Mouse (Mus musculus) forebrain, embryonic 10.5 days (tissue): Measurements from ENCODE around the gene Aqp9. TPM values are rescaled to one million over a fixed set of nuclear protein-coding genes. Genes with fewer than 3 reads are reported as not detected.

Source experiments
- DNase-seq: peaks from one replicate; pipeline ENCODE4 v3.0.0-alpha.2; 2017; ENCODE audit warnings: low spot score; ENCODE audit errors: extremely low spot score
- H3K27ac ChIP-seq: fragments of 300-500 bp; sonication (generic); 2 replicates; pipeline ENCODE4 v1.5.1; 2016; ENCODE audit warnings: mild to moderate bottlenecking
- H3K27me3 ChIP-seq: fragments of 300-500 bp; sonication (generic); 2 replicates; pipeline ENCODE4 v1.6.1; 2016; ENCODE audit warnings: mild to moderate bottlenecking; ENCODE audit not compliant: poor library complexity, severe bottlenecking
- H3K36me3 ChIP-seq: fragments of 300-500 bp; sonication (generic); replicated peaks from 2 replicates; pipeline ENCODE4 v1.6.1; 2016; ENCODE audit warnings: mild to moderate bottlenecking, moderate library complexity
- H3K4me1 ChIP-seq: fragments of 300-500 bp; sonication (generic); 2 replicates; pipeline ENCODE4 v1.6.1; 2016
- H3K4me3 ChIP-seq: fragments of 300-500 bp; sonication (generic); 2 replicates; pipeline ENCODE4 v1.5.1; 2016; ENCODE audit warnings: mild to moderate bottlenecking, moderate library complexity
- H3K9me3 ChIP-seq: fragments of 300-500 bp; sonication (generic); 2 replicates; pipeline ENCODE4 v1.6.1; 2016; ENCODE audit warnings: mild to moderate bottlenecking, moderate library complexity
- WGBS: fragments of 180-500 bp; shearing (Covaris S2); methylation state at CpG from one replicate; pipeline ENCODE4 v1.1.7; 2016; 5-methylcytosine and 5-hydroxymethylcytosine counted together
- polyA plus RNA-seq: library from polyadenylated mRNA; unstranded; fragments of >200 nt; fragmentation: Nextera tagmentation; extraction: Ambion mirVana; gene quantifications from 2 replicates; pipeline ENCODE4 v1.2.1, GENCODE M21; 2016

Aqp9 gene
- not detected in 2 replicates for polyA plus RNA-seq

DNA sequence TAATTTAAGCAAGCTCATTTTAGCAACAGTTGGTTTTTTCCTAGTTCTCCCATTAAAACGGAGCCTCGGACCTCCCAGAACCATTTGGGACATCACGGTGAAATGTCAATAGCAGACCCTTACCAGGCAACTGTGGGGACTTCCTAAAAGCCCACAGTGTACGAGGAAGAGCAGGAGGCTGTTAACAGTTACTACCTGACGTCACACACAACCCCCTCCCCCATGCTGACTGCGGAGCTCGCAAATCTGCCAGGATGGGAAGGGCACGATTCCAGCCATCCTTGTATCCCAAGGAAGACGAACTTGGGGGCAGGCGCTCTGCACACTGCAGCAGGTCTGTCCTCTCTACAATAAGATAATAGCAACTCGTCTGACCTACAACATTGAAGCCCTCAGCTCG is at the start of gene Aqp9:
Gene Aqp9, minus strand, starts transcription at position 172 of the 400 bp plus-strand sequence.
- no peak for DNase-seq
- WGBS, result 57% methylated on average over 12 of the region's 12 CpGs
- peak within 1 kb of the TSS; percentile 69 for H3K27ac ChIP-seq

DNA sequence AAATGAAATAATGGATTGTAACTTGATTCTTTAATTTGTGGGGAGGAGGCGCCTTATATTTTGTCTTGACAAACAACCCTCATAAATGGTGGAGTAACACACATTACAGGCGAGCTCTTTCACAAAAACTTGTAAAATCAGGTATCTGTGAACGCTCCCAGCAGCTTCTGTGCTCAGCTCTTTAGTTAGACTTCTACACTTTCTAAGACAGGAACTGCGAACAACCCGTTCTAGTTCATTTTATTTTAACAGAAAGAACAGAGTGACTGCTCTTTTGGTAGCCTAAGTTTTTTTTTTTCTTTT is 49.3 kb upstream of the Aqp9 start:
- Histone ChIP-seq H3K9me3 (no peaks in the 10 kb centered on the region), H3K4me1 (peaks cover 24% of the 10 kb centered on the region), H3K4me3 (no peak overlapping the region), H3K27me3 (peaks cover 97% of the 10 kb centered on the region), H3K27ac (no peak overlapping the region), H3K36me3 (no peaks in the 10 kb centered on the region)
- WGBS, result 13% methylated on average over 5 of the region's 5 CpGs
- DNase-seq, result no peak

More for the DNA sequence above, at the start of gene Aqp9:
- Histone ChIP-seq H3K9me3 (no peaks in the 10 kb centered on the region), H3K27me3 (no peaks in the 10 kb centered on the region; the same call in 1 of the 2 replicates), H3K4me1 (peaks cover 27% of the 10 kb centered on the region), H3K36me3 (no peaks in the 10 kb centered on the region), H3K4me3 (no peak within 1 kb of the TSS)

DNA sequence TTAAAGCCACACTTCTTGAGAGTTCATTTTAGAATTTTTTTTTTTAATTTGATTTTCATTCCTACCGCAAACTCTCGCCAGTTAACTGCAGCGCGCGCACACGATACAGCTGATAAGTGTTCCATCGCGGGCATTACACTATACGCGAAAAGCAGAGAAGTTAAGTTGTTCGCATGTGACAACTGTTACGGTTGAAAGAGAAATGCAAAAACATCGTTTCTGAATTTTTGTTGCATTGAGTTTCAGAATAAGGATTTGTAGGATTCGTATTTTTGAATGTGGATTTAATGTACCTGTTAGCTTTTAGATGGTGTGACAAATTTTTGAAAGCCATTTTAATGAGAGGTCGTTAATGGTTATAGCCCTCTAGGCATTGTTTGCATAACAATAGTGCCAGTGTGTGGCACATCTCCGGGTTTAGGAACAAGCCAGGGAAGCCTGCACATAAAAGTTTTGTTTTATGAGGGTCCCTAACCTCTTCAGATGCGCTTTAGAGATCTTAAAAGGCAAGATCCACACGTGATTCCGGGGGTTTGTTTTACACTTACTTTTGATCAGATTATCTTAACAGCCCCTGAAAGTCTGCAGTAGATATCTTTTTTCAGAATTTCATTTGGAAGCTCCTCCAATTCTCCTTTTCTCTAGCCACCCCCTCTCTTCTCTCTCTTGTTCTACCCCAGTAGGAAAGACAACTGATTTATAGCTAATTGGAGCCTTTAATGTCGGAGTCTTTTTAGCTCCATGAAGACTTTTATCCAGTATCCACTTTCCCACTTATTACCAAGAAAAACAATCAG is 48.7 kb upstream of the Aqp9 start:
- H3K9me3 ChIP-seq, result no peaks in the 10 kb centered on the region
- no peak overlapping the region for H3K27ac ChIP-seq
- no peak overlapping the region for H3K4me3 ChIP-seq
- DNase-seq, result no peak
- peaks cover 24% of the 10 kb centered on the region for H3K4me1 ChIP-seq
- H3K36me3 ChIP-seq, result no peaks in the 10 kb centered on the region
- H3K27me3 ChIP-seq, result peaks cover 97% of the 10 kb centered on the region
- WGBS, result 2% methylated on average over 20 of the region's 20 CpGs

GRCm38 (mm10) chr9:71216036-71216995 is 47.8 kb upstream of the Aqp9 start:
- WGBS, result under 1% methylated on average over 57 of the region's 57 CpGs
- DNase-seq, result peak; percentile 67
- H3K27ac ChIP-seq, result no peak overlapping the region
- H3K9me3 ChIP-seq, result no peaks in the 10 kb centered on the region
- H3K4me3 ChIP-seq, result peak overlapping the region; percentile 50
- H3K36me3 ChIP-seq, result no peaks in the 10 kb centered on the region
- H3K4me1 ChIP-seq, result peaks cover 24% of the 10 kb centered on the region
- H3K27me3 ChIP-seq, result peaks cover 95% of the 10 kb centered on the region

DNA sequence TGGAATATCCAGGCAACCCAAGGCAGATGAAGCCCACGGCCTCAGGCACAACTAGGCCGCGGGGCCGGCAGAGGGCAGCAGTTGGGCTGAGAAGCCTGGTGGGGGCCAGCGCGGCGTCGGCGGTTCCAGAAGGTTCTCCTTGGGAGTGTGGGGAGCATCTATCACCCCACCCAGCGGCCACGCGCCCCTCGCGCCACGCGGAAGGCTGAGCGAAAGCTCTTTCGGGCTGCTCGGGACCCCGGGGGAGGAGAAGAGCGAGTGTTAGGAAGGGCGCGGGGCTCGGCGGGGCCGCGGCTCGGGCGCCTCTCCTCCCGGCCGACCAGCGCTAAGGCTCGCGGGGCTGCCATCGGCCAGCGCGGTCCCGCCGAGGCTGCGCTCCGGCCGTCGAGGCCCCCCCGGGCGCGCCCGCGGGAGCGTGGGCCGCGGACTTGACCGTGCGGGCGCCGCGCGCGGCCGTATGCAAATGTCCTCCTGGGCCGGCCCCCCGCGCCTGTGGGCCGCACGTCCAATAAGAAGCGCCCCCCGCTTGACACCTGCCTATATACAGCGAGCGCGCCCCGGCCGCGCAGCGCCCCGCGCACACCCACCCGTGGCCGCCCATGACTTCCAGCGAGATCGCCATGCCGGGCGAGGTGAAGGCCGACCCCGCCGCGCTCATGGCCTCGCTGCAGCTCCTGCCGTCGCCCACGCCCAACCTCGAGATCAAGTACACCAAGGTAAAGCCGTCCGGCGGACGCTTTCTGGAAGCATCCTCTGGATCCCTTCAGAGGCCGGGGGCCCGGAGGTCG is 47.0 kb upstream of the Aqp9 start, which contains the start of gene Aldh1a2:
Gene Aldh1a2, plus strand, starts transcription at position 542 of the 788 bp plus-strand sequence.
- no peak within 1 kb of the TSS for H3K27ac ChIP-seq
- H3K4me3 ChIP-seq, result peak within 1 kb of the TSS; percentile 50
- H3K4me1 ChIP-seq, result peaks cover 24% of the 10 kb centered on the region
- no peaks in the 10 kb centered on the region for H3K36me3 ChIP-seq
- WGBS, result 2% methylated on average over 87 of the region's 97 CpGs
- DNase-seq, result peak; percentile 63
- peaks cover 88% of the 10 kb centered on the region for H3K27me3 ChIP-seq
- no peaks in the 10 kb centered on the region for H3K9me3 ChIP-seq

DNA sequence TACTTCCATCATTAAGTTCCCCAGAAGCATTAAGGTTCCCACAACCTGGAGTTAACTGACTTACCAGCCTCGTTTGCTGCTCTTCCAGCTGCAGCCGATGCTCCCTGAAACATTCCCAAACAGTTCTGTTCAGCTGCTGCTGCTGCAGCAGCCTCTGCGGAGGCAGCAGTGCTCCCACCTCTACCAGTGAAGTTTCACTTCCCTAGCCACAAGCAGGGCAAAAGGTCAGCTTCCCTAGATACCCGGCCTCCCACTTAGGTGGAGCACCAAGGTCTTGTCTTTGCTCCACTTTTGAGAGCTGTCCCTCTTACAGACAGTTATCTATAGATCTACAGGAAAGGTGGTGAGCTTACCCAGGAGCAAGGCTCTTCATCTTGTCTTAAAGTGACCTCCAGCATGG is 45.2 kb upstream of the Aqp9 start:
- WGBS, result 41% methylated on average over 4 of the region's 4 CpGs
- peaks cover 80% of the 10 kb centered on the region for H3K27me3 ChIP-seq

GRCm38 (mm10) chr9:71210870-71211269 is 42.4 kb upstream of the Aqp9 start:
- no peak for DNase-seq
- Histone ChIP-seq H3K27me3 (peaks cover 53% of the 10 kb centered on the region), H3K9me3 (no peaks in the 10 kb centered on the region), H3K36me3 (no peaks in the 10 kb centered on the region), H3K4me1 (peaks cover 8% of the 10 kb centered on the region), H3K4me3 (no peak overlapping the region), H3K27ac (no peak overlapping the region)
- WGBS, result 15% methylated on average over 2 of the region's 2 CpGs

More for the DNA sequence above, 45.2 kb upstream of the Aqp9 start:
- no peaks in the 10 kb centered on the region for H3K9me3 ChIP-seq
- H3K27ac ChIP-seq, result no peak overlapping the region
- peaks cover 24% of the 10 kb centered on the region for H3K4me1 ChIP-seq
- H3K4me3 ChIP-seq, result no peak overlapping the region
- no peak for DNase-seq
- H3K36me3 ChIP-seq, result no peaks in the 10 kb centered on the region

GRCm38 (mm10) chr9:71209299-71209698 is 40.8 kb upstream of the Aqp9 start:
- no peaks in the 10 kb centered on the region for H3K9me3 ChIP-seq
- DNase-seq, result no peak

GRCm38 (mm10) chr9:71202265-71202664 is 33.8 kb upstream of the Aqp9 start:
- WGBS, result 84% methylated on average over 4 of the region's 4 CpGs
- Histone ChIP-seq H3K36me3 (no peaks in the 10 kb centered on the region), H3K27me3 (no peaks in the 10 kb centered on the region), H3K4me3 (no peak overlapping the region), H3K27ac (no peak overlapping the region), H3K4me1 (no peaks in the 10 kb centered on the region), H3K9me3 (no peaks in the 10 kb centered on the region)
- DNase-seq, result no peak

More at GRCm38 (mm10) chr9:71209299-71209698, 40.8 kb upstream of the Aqp9 start:
- 64% methylated on average over 3 of the region's 3 CpGs for WGBS
- Histone ChIP-seq H3K27me3 (peaks cover 37% of the 10 kb centered on the region), H3K27ac (no peak overlapping the region), H3K4me3 (no peak overlapping the region), H3K4me1 (no peaks in the 10 kb centered on the region), H3K36me3 (no peaks in the 10 kb centered on the region)

DNA sequence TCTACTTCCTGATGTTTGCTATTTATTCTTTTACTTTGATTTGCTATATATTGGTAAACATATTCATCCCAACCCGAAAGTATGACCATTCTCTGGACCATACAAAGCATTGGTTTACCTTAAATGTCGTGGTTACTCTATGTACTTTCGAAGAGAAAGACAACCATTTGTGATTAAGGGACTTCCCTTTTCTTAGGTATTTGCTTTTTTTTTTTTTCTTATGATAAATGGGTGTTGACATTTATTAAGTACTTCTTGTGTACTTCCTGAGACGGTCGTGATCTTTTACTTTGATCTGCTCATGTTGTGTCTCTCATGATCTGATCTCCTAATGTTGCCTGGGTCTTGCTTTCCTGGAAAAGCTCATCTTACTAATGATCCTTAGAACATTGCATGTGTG is 30.3 kb upstream of the Aqp9 start:
- no peak for DNase-seq
- Histone ChIP-seq H3K27ac (no peak overlapping the region), H3K27me3 (no peaks in the 10 kb centered on the region), H3K4me1 (no peaks in the 10 kb centered on the region), H3K4me3 (no peak overlapping the region), H3K36me3 (no peaks in the 10 kb centered on the region), H3K9me3 (no peaks in the 10 kb centered on the region)
- 90% methylated on average over 5 of the region's 5 CpGs for WGBS

- H3K27me3 ChIP-seq, result no peaks in the 10 kb centered on the region
- peak; percentile 71 for DNase-seq
- 12% methylated on average over 12 of the region's 12 CpGs for WGBS
- H3K4me3 ChIP-seq, result peak overlapping the region; percentile 29
- peaks cover 4% of the 10 kb centered on the region for H3K4me1 ChIP-seq
- H3K27ac ChIP-seq, result no peak overlapping the region
- no peaks in the 10 kb centered on the region for H3K36me3 ChIP-seq
- H3K9me3 ChIP-seq, result no peaks in the 10 kb centered on the region
Observed at GRCm38 (mm10) chr9:71188647-71189415, 20.3 kb upstream of the Aqp9 start.

GRCm38 (mm10) chr9:71187396-71187795 is 18.9 kb upstream of the Aqp9 start:
- Histone ChIP-seq H3K36me3 (no peaks in the 10 kb centered on the region), H3K27me3 (no peaks in the 10 kb centered on the region), H3K9me3 (no peaks in the 10 kb centered on the region), H3K4me3 (no peak overlapping the region), H3K27ac (no peak overlapping the region), H3K4me1 (peaks cover 4% of the 10 kb centered on the region)
- no peak for DNase-seq
- 92% methylated on average over 7 of the region's 7 CpGs for WGBS
